Mouse (Mus musculus) lung, embryonic 15.5 days (tissue): ENCODE measurements around the gene Bsg. TPM values are rescaled to one million over a fixed set of nuclear protein-coding genes. Genes with fewer than 3 reads are reported as not detected.
"Not testable (repeated sequence)": the region's sequence is repeated elsewhere in the genome, so short reads cannot be mapped to it uniquely, and the experiment has no call there.

Experiments used
- ATAC-seq: fragments of 200-750 bp; cut with Nextera tagmentation; 2 replicates; pipeline ENCODE4 v1.8.0; 2017; ENCODE audit warnings: moderate number of reproducible peaks, borderline replicate concordance; ENCODE audit not compliant: low FRiP score, low TSS enrichment; ENCODE audit errors: extremely low read depth
- H3K27ac ChIP-seq: fragments of 300-500 bp; sonication (generic); 2 replicates; pipeline ENCODE4 v1.5.1; 2015; ENCODE audit warnings: moderate library complexity, mild to moderate bottlenecking, inconsistent platforms
- H3K27me3 ChIP-seq: fragments of 300-500 bp; sonication (generic); 2 replicates; pipeline ENCODE4 v1.6.1; 2015; ENCODE audit warnings: inconsistent platforms
- H3K36me3 ChIP-seq: fragments of 300-500 bp; sonication (generic); 2 replicates; pipeline ENCODE4 v1.6.1; 2015; ENCODE audit warnings: inconsistent platforms
- H3K4me1 ChIP-seq: fragments of 300-500 bp; sonication (generic); 2 replicates; pipeline ENCODE4 v1.6.1; 2015; ENCODE audit warnings: inconsistent platforms
- H3K4me2 ChIP-seq: fragments of 300-500 bp; sonication (generic); 2 replicates; pipeline ENCODE4 v1.6.1; 2015; ENCODE audit warnings: inconsistent platforms, mild to moderate bottlenecking, moderate library complexity
- H3K4me3 ChIP-seq: fragments of 300-500 bp; sonication (generic); 2 replicates; pipeline ENCODE4 v1.5.1; 2015; ENCODE audit warnings: mild to moderate bottlenecking, inconsistent platforms
- H3K9ac ChIP-seq: fragments of 300-500 bp; sonication (generic); 2 replicates; pipeline ENCODE4 v1.6.1; 2015; ENCODE audit warnings: inconsistent platforms
- H3K9me3 ChIP-seq: fragments of 300-500 bp; sonication (generic); 2 replicates; pipeline ENCODE4 v1.6.1; 2016; ENCODE audit warnings: inconsistent platforms
- WGBS: fragments of 180-500 bp; shearing (Covaris S2); methylation state at CpG from one replicate; pipeline ENCODE4 v1.1.7; 2015; 5-methylcytosine and 5-hydroxymethylcytosine counted together
- polyA plus RNA-seq: library from polyadenylated mRNA; unstranded; fragments of >200 nt; fragmentation: Nextera tagmentation; extraction: Ambion mirVana; gene quantifications from 2 replicates; pipeline ENCODE4 v1.2.1, GENCODE M21; 2015

Gene Bsg
- polyA plus RNA-seq, 1 experiment from 2014 or later, result 1,152 TPM

DNA sequence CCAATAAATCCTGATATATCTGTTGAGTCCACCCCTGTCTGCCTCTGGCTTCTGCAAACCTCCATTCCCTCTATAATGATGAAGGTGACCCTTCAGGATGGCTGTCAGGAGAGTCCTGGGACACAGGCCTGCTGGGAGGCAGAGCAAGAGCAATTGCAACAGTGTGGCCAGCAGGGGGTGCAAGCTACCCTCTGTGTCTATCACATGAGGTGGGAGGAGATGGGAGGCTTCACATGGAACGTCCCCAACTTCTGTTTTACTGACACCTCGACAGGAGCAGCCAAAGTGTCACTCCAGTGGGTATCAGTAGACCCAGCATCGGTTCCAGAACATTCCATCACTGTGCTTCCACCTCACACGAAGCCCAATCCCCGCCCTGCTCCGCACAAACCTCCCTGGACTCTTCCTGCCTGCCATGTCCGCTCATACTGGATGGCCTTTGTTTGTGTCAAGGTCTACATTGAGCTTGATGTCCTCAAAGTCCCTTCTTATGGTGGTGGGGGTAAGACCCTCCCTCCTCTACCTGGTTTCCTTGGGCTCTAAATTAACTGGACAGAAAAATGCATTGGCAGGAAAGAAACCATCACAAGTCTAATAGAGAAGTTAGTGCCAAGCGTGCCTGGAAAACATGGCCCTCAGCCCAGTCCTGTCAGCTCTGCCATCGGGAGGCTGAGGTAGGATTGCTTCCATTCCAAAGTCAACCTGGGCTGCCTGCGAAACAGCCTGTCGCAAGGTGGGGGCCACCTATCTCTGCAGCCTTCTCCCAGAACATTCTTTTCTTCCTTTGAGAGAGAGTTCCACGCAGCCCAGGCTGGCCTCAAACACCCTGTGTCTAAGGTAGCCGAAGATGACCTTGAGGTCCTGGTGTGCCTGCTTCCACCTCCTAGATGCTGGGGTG is 8.8 kb upstream of the Bsg start:
- Histone ChIP-seq H3K4me2 (peak overlapping the region; percentile 33; the same call in 1 of the 2 replicates), H3K9me3 (no peaks in the 10 kb centered on the region), H3K27me3 (no peaks in the 10 kb centered on the region), H3K4me3 (no peak overlapping the region), H3K4me1 (peaks cover 34% of the 10 kb centered on the region), H3K27ac (peak overlapping the region; percentile 93), H3K36me3 (no peaks in the 10 kb centered on the region), H3K9ac (peak overlapping the region; percentile 8; the same call in 1 of the 2 replicates)
- ATAC-seq, result no peak; the same call in 1 of the 2 replicates
- 48% methylated on average over 13 of the region's 13 CpGs for WGBS

DNA sequence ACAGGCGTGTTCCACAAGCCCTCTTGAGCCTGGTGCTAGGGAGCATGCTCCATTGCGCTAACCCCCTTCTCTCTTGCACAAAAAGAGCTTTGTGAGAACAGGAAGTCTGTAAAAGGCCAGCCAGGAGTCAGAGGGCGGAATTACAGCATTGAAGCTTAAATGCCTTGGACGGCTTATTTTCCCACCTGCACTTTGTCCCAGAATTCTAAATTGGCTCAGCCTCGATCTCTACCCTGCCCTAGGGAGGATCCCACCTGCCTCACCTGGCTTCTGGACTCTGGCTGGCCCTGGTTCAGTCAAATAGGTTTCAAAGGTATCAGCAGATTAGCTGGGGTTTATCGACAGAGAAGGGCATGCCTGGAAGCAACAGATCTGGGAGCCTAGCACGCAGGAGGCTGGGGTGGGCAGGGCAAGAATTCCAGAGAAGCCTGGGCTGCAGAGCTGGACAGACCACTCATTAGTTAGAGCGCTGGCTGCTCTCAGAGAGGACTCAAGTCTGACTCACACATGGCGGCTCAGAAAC is 8.1 kb upstream of the Bsg start:
- WGBS, result 37% methylated on average over 9 of the region's 9 CpGs
- peak overlapping the region; percentile 12; the same call in 1 of the 2 replicates for H3K9ac ChIP-seq
- 0 out of 2 replicates have a peak, but pooled peaks have one; percentile 10 for ATAC-seq

DNA sequence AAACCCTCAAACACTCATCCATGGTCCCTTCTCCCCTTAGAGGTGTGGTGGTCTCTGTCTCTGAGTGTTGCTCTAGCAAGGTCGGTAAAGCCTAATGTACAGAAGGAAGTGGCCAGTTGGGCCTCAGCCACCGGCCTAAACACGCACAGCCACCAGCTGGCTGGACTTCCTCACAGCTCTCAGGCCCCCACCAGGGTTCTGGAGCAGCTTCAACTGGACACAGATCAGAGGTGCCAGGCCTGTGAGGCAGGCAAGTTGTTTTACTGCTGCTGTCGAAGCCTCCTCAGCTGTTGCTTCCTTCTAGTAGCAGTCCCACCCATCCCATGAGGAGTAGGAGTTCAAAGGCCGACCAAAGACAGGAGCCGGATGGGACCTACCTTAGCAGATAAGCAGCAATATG is 6.4 kb upstream of the Bsg start:
- no peaks in the 10 kb centered on the region for H3K36me3 ChIP-seq
- H3K4me3 ChIP-seq, result no peak overlapping the region
- H3K27me3 ChIP-seq, result no peaks in the 10 kb centered on the region
- no peaks in the 10 kb centered on the region for H3K9me3 ChIP-seq
- peak overlapping the region; percentile 93 for H3K27ac ChIP-seq
- peak; percentile 30; the same call in 1 of the 2 replicates for ATAC-seq
- no peak overlapping the region for H3K9ac ChIP-seq
- WGBS, result 30% methylated on average over 6 of the region's 6 CpGs
- no peak overlapping the region for H3K4me2 ChIP-seq
- H3K4me1 ChIP-seq, result peaks cover 50% of the 10 kb centered on the region

More for the DNA sequence above, 8.1 kb upstream of the Bsg start:
- Histone ChIP-seq H3K36me3 (no peaks in the 10 kb centered on the region), H3K4me2 (peak overlapping the region; percentile 33; the same call in 1 of the 2 replicates), H3K27me3 (no peaks in the 10 kb centered on the region), H3K4me3 (no peak overlapping the region), H3K4me1 (peaks cover 40% of the 10 kb centered on the region), H3K9me3 (no peaks in the 10 kb centered on the region), H3K27ac (peak overlapping the region; percentile 93)

DNA sequence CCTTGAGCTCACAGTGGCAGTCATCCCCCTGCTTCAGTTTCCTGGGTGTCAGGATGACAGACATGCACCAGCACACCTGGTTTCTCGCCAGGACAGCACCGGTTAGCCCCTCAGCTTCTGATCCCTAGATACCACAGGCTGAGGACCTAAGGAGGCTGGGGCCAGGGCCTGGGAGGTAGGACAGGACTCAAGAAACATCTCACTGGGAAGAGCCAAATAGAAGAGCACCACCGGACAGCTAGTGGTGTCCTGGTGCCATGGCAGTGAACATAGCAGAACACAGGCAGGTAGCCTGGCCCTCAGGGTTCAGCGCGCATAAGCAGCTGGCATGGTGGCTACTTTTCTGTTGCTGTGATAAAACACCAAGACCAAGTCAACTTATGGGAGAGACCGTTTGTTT is 5.8 kb upstream of the Bsg start:
- Histone ChIP-seq H3K27ac (peak overlapping the region; percentile 93), H3K36me3 (no peaks in the 10 kb centered on the region), H3K4me1 (peaks cover 50% of the 10 kb centered on the region), H3K4me3 (no peak overlapping the region), H3K4me2 (no peak overlapping the region), H3K9ac (no peak overlapping the region), H3K27me3 (no peaks in the 10 kb centered on the region), H3K9me3 (no peaks in the 10 kb centered on the region)
- ATAC-seq, result no peak
- WGBS, result 91% methylated on average over 6 of the region's 6 CpGs

DNA sequence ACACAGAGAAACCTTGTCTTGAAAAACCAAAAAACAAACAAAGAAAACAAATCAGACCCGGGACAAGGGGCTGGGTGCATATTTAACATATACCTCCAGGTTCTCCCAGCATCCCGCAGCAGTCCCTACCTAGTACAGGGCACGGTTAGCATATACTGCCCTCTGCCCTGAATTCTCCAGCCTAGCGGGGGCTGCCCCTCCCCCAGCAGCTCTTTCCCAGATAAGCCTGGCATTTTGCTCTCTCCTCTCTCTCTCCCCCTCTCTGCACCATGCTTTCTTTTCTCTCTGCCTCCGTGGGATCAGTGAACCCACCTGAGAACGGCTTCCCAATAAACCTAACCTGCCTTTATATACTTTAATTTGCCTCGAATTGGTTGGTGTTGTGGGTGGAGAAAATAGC is 3.6 kb upstream of the Bsg start:
- H3K9me3 ChIP-seq, result no peaks in the 10 kb centered on the region
- H3K9ac ChIP-seq, result peak overlapping the region; percentile 4; the same call in 1 of the 2 replicates
- WGBS, result 30% methylated on average over 7 of the region's 7 CpGs
- no peak for ATAC-seq
- no peak overlapping the region for H3K4me3 ChIP-seq
- H3K4me1 ChIP-seq, result peaks cover 55% of the 10 kb centered on the region
- no peaks in the 10 kb centered on the region for H3K27me3 ChIP-seq
- peak overlapping the region; percentile 96 for H3K27ac ChIP-seq
- H3K36me3 ChIP-seq, result no peaks in the 10 kb centered on the region
- no peak overlapping the region for H3K4me2 ChIP-seq

DNA sequence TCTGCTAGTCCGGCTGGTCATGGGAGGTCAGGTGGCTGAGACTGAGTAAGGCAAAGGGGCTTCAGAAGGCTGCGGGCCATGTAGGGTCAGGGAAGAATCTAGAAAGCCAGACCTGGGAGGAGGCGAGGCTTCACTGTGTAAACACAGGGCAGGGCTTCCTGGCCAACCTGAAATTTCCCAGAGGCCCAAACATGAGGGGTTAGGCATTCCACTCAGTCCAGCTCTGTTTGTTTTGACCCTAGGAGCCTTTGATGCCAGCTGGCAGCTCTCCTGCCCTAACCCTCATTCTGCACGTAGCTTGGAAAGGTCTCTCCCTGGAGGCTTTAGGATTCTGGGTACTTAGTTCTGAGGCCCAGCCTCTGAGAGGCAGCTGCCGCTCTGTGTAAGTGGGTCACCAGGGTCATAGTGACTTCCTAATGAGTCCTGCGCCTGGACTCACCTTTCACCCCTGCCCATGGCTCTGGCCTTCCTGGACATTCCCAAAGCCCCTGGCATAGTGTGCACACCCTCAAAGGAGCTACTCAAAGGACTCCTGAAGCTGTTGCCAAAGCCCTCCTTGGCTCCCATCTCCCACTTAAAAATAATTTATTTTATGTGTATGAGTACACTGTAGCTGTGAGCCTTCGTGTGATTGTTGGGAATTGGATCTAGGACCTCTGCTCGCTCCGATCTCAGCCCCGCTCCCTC is 2.7 kb upstream of the Bsg start:
- no peaks in the 10 kb centered on the region; the same call in 1 of the 2 replicates for H3K36me3 ChIP-seq
- peak overlapping the region; percentile 96 for H3K27ac ChIP-seq
- H3K27me3 ChIP-seq, result no peaks in the 10 kb centered on the region
- 26% methylated on average over 10 of the region's 10 CpGs for WGBS
- H3K4me2 ChIP-seq, result no peak overlapping the region
- ATAC-seq, result peak; percentile 25
- H3K4me3 ChIP-seq, result no peak overlapping the region
- no peaks in the 10 kb centered on the region for H3K9me3 ChIP-seq
- peak overlapping the region; percentile 4 for H3K9ac ChIP-seq
- H3K4me1 ChIP-seq, result peaks cover 55% of the 10 kb centered on the region

DNA sequence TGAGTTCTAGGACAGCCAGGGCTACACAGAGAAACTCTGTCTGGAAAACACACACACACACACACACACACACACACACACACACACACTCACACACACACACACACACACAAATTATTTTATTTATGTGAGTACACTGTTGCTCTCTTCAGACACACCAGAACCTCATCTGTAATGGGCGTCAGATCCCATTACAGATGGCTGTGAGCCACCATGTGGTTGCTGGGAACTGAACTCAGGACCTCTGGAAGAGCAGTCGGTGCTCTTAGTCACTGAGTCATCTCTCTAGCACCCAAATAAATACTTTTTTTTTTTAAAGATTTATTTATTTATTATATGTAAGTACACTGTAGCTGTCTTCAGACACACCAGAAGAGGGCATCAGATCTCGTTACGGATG is 1.3 kb upstream of the Bsg start:
- not testable (repeated sequence) for H3K4me3 ChIP-seq, H3K36me3 ChIP-seq, H3K9me3 ChIP-seq, ATAC-seq, H3K4me2 ChIP-seq, H3K9ac ChIP-seq, H3K27ac ChIP-seq, H3K27me3 ChIP-seq
- 71% methylated on average over 4 of the region's 4 CpGs for WGBS
- peaks cover 59% of the 10 kb centered on the region for H3K4me1 ChIP-seq

DNA sequence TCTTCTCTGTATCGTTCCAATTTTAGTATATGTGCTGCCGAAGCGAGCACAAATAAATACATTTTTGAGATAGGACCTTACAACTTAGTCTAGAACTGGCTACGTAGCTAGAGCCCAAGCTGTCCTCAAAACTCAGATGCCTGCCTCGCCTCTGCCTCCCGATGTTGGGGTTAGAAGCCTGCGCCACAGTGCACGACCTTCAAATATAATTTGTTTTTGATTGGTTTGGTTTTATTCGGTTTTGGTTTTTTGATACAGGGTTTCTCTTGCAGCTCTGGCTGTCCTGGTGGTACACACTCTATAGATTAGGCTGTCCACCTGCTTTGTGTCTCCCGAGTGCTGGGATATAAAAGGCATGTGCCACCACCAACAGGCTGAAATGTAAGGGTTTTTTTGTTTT is 750 bp upstream of the Bsg start:
- H3K36me3 ChIP-seq, result no peaks in the 10 kb centered on the region; the same call in 1 of the 2 replicates
- H3K9me3 ChIP-seq, result no peaks in the 10 kb centered on the region
- H3K4me1 ChIP-seq, result peaks cover 58% of the 10 kb centered on the region
- 72% methylated on average over 10 of the region's 10 CpGs for WGBS
- H3K4me3 ChIP-seq, result peak overlapping the region; percentile 90
- no peaks in the 10 kb centered on the region for H3K27me3 ChIP-seq
- peak overlapping the region; percentile 58 for H3K4me2 ChIP-seq
- ATAC-seq, result no peak
- H3K9ac ChIP-seq, result no peak overlapping the region
- H3K27ac ChIP-seq, result peak overlapping the region; percentile 86

DNA sequence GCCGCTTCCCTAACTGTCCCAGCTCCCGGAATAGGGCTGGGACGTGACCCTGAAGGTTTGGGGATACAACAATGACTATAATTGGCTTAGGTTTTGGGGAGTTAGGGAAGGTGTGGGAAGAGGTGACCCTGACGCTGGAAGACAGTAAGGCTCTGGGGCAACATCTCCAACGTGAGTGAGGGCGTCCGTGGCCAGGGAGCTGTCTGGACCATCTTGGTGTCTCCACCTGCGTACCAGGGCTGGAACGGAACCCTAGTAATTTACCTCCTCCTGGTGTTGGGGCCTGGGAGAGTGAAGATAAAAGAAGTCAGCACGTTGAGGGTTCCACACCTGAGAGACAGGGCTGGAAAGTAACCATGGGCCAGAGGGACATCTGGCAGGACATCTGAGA is 674 bp downstream of the Bsg start:
- Histone ChIP-seq H3K27me3 (no peaks in the 10 kb centered on the region), H3K4me3 (peak overlapping the region; percentile 90), H3K4me2 (peak overlapping the region; percentile 70), H3K4me1 (peaks cover 62% of the 10 kb centered on the region), H3K9ac (peak overlapping the region; percentile 96), H3K9me3 (no peaks in the 10 kb centered on the region), H3K36me3 (peaks cover 14% of the 10 kb centered on the region), H3K27ac (peak overlapping the region; percentile 86)
- WGBS, result 2% methylated on average over 10 of the region's 10 CpGs
- no peak for ATAC-seq

DNA sequence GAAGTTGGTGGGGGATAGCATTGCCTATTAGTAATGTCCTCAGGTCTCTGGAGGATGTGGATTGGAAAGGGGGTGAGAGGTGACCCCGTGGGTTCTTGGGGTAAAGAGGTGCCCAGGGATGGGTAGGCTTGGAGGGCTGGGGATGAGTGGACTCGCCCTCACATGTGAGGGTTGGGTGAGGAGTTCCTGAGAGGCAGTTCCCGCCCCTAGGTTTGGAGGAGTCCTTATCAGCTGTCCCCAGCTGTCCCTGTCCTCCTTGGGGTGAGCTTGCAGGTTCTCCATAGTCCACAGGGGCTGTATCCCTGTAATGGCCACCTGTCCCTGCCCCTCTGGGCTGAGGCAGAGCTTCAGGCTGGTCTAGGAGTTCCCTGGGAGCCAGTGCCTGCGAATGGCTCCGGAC is 1.7 kb downstream of the Bsg start:
- Histone ChIP-seq H3K27ac (no peak overlapping the region), H3K9me3 (no peaks in the 10 kb centered on the region), H3K36me3 (peaks cover 24% of the 10 kb centered on the region), H3K4me1 (peaks cover 57% of the 10 kb centered on the region), H3K4me2 (peak overlapping the region; percentile 70), H3K4me3 (peak overlapping the region; percentile 90), H3K27me3 (no peaks in the 10 kb centered on the region), H3K9ac (peak overlapping the region; percentile 96)
- WGBS, result 65% methylated on average over 5 of the region's 5 CpGs
- ATAC-seq, result no peak

DNA sequence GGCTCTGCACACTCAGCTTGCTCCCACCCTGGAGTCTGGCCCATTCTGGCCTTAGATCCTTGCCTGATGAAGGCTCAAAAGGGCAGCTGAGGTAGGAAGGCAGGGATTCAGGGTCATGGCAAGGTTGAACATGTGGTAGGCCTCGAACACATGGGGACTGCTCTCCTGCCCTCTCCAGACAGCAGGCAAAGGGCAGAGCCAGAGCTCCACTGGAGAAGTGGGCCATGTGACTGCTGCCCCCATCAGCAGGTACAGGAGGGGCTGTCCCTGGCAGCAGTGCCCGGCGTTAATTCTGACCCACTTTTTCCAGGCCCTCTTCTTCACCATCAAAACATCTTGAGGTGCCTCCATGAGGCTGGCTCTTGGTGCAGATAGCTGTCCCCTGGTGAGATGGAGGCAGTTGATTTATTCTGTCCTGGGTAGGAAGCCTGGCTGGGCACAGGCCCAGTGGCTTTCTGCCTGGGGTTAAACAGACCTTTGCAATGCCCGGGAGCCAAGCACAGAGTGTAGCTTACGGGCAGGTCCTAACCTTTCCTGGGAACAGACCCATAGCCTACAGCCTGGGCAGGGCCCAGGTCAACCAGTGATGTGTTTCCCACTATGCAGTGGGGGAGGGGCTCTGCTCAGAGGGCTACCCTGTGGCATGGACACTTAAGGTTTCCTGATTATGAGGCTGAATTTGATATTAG is 2.3 kb downstream of the Bsg start:
- 80% methylated on average over 5 of the region's 5 CpGs for WGBS
- no peak for ATAC-seq
- H3K9ac ChIP-seq, result peak overlapping the region; percentile 96
- peak overlapping the region; percentile 70 for H3K4me2 ChIP-seq
- no peaks in the 10 kb centered on the region for H3K27me3 ChIP-seq
- H3K27ac ChIP-seq, result no peak overlapping the region
- H3K4me3 ChIP-seq, result peak overlapping the region; percentile 90
- H3K36me3 ChIP-seq, result peaks cover 30% of the 10 kb centered on the region
- H3K9me3 ChIP-seq, result no peaks in the 10 kb centered on the region
- peaks cover 52% of the 10 kb centered on the region for H3K4me1 ChIP-seq
